8 mouse cellular contexts compared by ENCODE assay signal in the genomic region with DNA sequence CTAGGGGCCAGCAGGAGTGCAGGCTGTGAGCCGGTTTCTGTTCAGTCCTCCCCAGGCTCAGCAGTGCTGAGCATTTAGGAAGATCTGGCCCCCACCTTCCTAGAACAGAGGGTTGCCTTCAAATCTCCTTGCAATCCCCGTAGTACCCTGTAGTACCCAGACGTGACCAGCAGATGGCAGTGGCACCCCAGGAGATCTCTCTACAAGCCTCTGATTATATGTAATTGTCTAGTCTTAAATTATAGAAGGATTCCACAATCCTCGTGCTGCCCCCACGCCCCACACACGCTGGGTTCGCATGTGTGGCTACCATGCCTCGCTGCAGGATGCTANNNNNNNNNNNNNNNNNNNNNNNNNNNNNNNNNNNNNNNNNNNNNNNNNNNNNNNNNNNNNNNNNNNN. TPM values are rescaled to one million over a fixed set of nuclear protein-coding genes. Genes with fewer than 3 reads are reported as not detected.
DNase-seq lines count a peak whose midpoint lies in the region; ATAC-seq and TF ChIP-seq lines count a peak whose summit lies in the region.

No protein-coding gene starts in this region.

- H3K27ac ChIP-seq in forebrain, embryonic 11.5 days (ENCODE audit: low read depth, low read length), result no peak overlapping the region
- no peak overlapping the region for H3K27ac ChIP-seq in hindbrain, embryonic 16.5 days (ENCODE audit: low read depth, low read length)
- no peak overlapping the region for H3K27ac ChIP-seq in limb, embryonic 10.5 days

- no peak for TF ChIP-seq POLR2A in brain, embryonic 14.5 days (IDR thresholded peaks at IDR 0.05; ENCODE audit: borderline replicate concordance, extremely low read depth, insufficient read depth, insufficient read length, poor library complexity, severe bottlenecking)

- WGBS in forebrain, embryonic 11.5 days, result 3% methylated on average over 8 of the region's 8 CpGs
- WGBS in hindbrain, embryonic 16.5 days, result under 1% methylated on average over 8 of the region's 8 CpGs
- 4% methylated on average over 8 of the region's 8 CpGs for WGBS in limb, embryonic 10.5 days

- no peak overlapping the region for H3K9ac ChIP-seq in forebrain, embryonic 11.5 days (ENCODE audit: low read length)
- H3K9ac ChIP-seq in hindbrain, embryonic 16.5 days (ENCODE audit: low read depth, low read length), result peak overlapping the region; percentile 62

- TF ChIP-seq CTCF in brain, embryonic 14.5 days (IDR thresholded peaks at IDR 0.05; ENCODE audit: borderline replicate concordance, extremely low read depth, insufficient read depth, insufficient read length), result peak; percentile 90

- peak; percentile 44; the same call in 1 of the 2 replicates for ATAC-seq in forebrain, embryonic 11.5 days (replicated peaks; ENCODE audit: low FRiP score)
- ATAC-seq in hindbrain, embryonic 16.5 days, result no peak

- no peaks in the 10 kb centered on the region for H3K36me3 ChIP-seq in forebrain, embryonic 11.5 days (ENCODE audit: control insufficient read depth, insufficient read depth, low read length)
- H3K36me3 ChIP-seq in hindbrain, embryonic 16.5 days (ENCODE audit: control insufficient read depth, insufficient read depth, low read length), result peaks cover 2% of the 10 kb centered on the region; the same call in 1 of the 2 replicates
- no peaks in the 10 kb centered on the region for H3K36me3 ChIP-seq in limb, embryonic 10.5 days

- no peak overlapping the region for H3K4me2 ChIP-seq in forebrain, embryonic 11.5 days (ENCODE audit: low read depth, low read length, severe bottlenecking)
- peak overlapping the region; percentile 27; the same call in 1 of the 2 replicates for H3K4me2 ChIP-seq in hindbrain, embryonic 16.5 days (ENCODE audit: low read length)

- H3K27me3 ChIP-seq in forebrain, embryonic 11.5 days (ENCODE audit: control insufficient read depth, insufficient read depth, low read length), result peaks cover 7% of the 10 kb centered on the region
- H3K27me3 ChIP-seq in hindbrain, embryonic 16.5 days (replicated peaks; ENCODE audit: control insufficient read depth, insufficient read depth, low read length), result no peaks in the 10 kb centered on the region
- H3K27me3 ChIP-seq in limb, embryonic 10.5 days (ENCODE audit: low read depth, poor library complexity, severe bottlenecking), result peaks cover 41% of the 10 kb centered on the region

- H3K4me1 ChIP-seq in forebrain, embryonic 11.5 days (replicated peaks; ENCODE audit: control insufficient read depth, insufficient read depth, low read length), result peaks cover 5% of the 10 kb centered on the region
- H3K4me1 ChIP-seq in hindbrain, embryonic 16.5 days (ENCODE audit: control insufficient read depth, insufficient read depth, low read depth, low read length), result peaks cover 3% of the 10 kb centered on the region
- peaks cover 21% of the 10 kb centered on the region for H3K4me1 ChIP-seq in limb, embryonic 10.5 days

- peak; percentile 29 to 52 for DNase-seq in heart, adult 9 months (ENCODE audit: low spot score in 2 of 2)
- no peak for DNase-seq in heart, adult 11 months
- DNase-seq in brain, embryonic 14.5 days (ENCODE audit: low read depth), result peak; percentile 86
- DNase-seq in forebrain, embryonic 11.5 days (ENCODE audit: low spot score), result peak; percentile 89
- peak; percentile 83 for DNase-seq in limb, embryonic 10.5 days (ENCODE audit: low spot score)
- DNase-seq in naive thymus-derived CD4-positive, alpha-beta T cell, adult 2 months (ENCODE audit: low read depth), result peak; percentile 83
- peak; percentile 24 to 35 for DNase-seq in spleen, postnatal 36 days (ENCODE audit: low spot score in 2 of 2)

- H3K4me3 ChIP-seq in forebrain, embryonic 11.5 days (ENCODE audit: low read depth, low read length), result no peak overlapping the region
- H3K4me3 ChIP-seq in hindbrain, embryonic 16.5 days (ENCODE audit: low read length), result no peak overlapping the region
- H3K4me3 ChIP-seq in limb, embryonic 10.5 days, result no peak overlapping the region

- no peaks in the 10 kb centered on the region for H3K9me3 ChIP-seq in forebrain, embryonic 11.5 days (ENCODE audit: control insufficient read depth, low read length)
- no peaks in the 10 kb centered on the region for H3K9me3 ChIP-seq in hindbrain, embryonic 16.5 days (ENCODE audit: control insufficient read depth, low read length)
- H3K9me3 ChIP-seq in limb, embryonic 10.5 days (replicated peaks), result no peaks in the 10 kb centered on the region

RNA-seq across cellular contexts. Expression of gene Gm6588, which starts 16.2 kb away (rescaled TPM):
- not detected in 2 replicates for polyA plus RNA-seq in brain, embryonic 14.5 days (2012; rRNA removed)
- polyA plus RNA-seq in forebrain, embryonic 11.5 days (2014; fragmentation: Nextera tagmentation; extraction: Ambion mirVana), result not detected in 2 replicates
- polyA plus RNA-seq in hindbrain, embryonic 16.5 days (2015; fragmentation: Nextera tagmentation; extraction: Ambion mirVana), result 0.62 and 0.68 TPM in 2 replicates
- not detected in 2 replicates for polyA plus RNA-seq in limb, embryonic 10.5 days (2016; fragmentation: Nextera tagmentation; extraction: Ambion mirVana)

RNA-seq across cellular contexts. Expression of gene Asphd2, which starts 38.3 kb away (rescaled TPM):
- polyA plus RNA-seq in brain, embryonic 14.5 days (2012; rRNA removed), result 120 and 140 TPM in 2 replicates
- 50.7 and 54.1 TPM in 2 replicates for polyA plus RNA-seq in forebrain, embryonic 11.5 days (2014; fragmentation: Nextera tagmentation; extraction: Ambion mirVana)
- 29.5 and 37.0 TPM in 2 replicates for polyA plus RNA-seq in hindbrain, embryonic 16.5 days (2015; fragmentation: Nextera tagmentation; extraction: Ambion mirVana)
- polyA plus RNA-seq in limb, embryonic 10.5 days (2016; fragmentation: Nextera tagmentation; extraction: Ambion mirVana), result 22.0 and 23.6 TPM in 2 replicates
